Mouse (Mus musculus) midbrain, postnatal 0 days (tissue): ENCODE measurements around the gene Atf7. TPM values are rescaled to one million over a fixed set of nuclear protein-coding genes. Genes with fewer than 3 reads are reported as not detected.

ENCODE experiments used
- ATAC-seq: fragments of 200-750 bp; cut with Nextera tagmentation; 2 replicates; pipeline ENCODE4 v1.8.0; 2017; ENCODE audit warnings: moderate number of reproducible peaks, mild to moderate bottlenecking, moderate TSS enrichment, moderate library complexity; ENCODE audit not compliant: low FRiP score
- DNase-seq: peaks from one replicate; pipeline ENCODE4 v3.0.0-alpha.2; 2015; ENCODE audit warnings: low spot score
- H3K27ac ChIP-seq: fragments of 300-500 bp; sonication (generic); 2 replicates; pipeline ENCODE4 v1.5.1; 2014; ENCODE audit warnings: low read depth, mild to moderate bottlenecking, low read length, mixed read lengths
- H3K27me3 ChIP-seq: fragments of 300-500 bp; sonication (generic); 2 replicates; pipeline ENCODE4 v1.6.1; 2014; ENCODE audit warnings: low read length, control low read depth, mixed read lengths; ENCODE audit not compliant: insufficient read depth
- H3K36me3 ChIP-seq: fragments of 300-500 bp; sonication (generic); 2 replicates; pipeline ENCODE4 v1.6.1; 2014; ENCODE audit warnings: low read length, control low read depth, mixed read lengths; ENCODE audit not compliant: insufficient read depth
- H3K4me1 ChIP-seq: fragments of 300-500 bp; sonication (generic); 2 replicates; pipeline ENCODE4 v1.6.1; 2014; ENCODE audit warnings: mild to moderate bottlenecking, control low read depth, antibody characterized with exemption, low read length, mixed read lengths; ENCODE audit not compliant: insufficient read depth
- H3K4me2 ChIP-seq: fragments of 300-500 bp; sonication (generic); 2 replicates; pipeline ENCODE4 v1.6.1; 2014; ENCODE audit warnings: low read depth, mild to moderate bottlenecking, low read length, mixed read lengths; ENCODE audit not compliant: poor library complexity, severe bottlenecking
- H3K4me3 ChIP-seq: fragments of 300-500 bp; sonication (generic); 2 replicates; pipeline ENCODE4 v1.5.1; 2014; ENCODE audit warnings: low read depth, mild to moderate bottlenecking, low read length, moderate library complexity
- H3K9ac ChIP-seq: fragments of 300-500 bp; sonication (generic); replicated peaks from 2 replicates; pipeline ENCODE4 v1.6.1; 2014; ENCODE audit warnings: mild to moderate bottlenecking, low read length, moderate library complexity, mixed read lengths; ENCODE audit not compliant: poor library complexity, severe bottlenecking
- H3K9me3 ChIP-seq: fragments of 300-500 bp; sonication (generic); 2 replicates; pipeline ENCODE4 v1.6.1; 2016; ENCODE audit warnings: low read length, control low read depth
- CTCF ChIP-seq: IDR thresholded peaks from 2 replicates; pipeline ENCODE4 v1.5.1; 2016; ENCODE audit warnings: antibody characterized with exemption, mild to moderate bottlenecking
- WGBS: fragments of 180-500 bp; shearing (Covaris S2); extraction: QIAGEN DNeasy Blood & Tissue Kit; methylation state at CpG from one replicate; pipeline ENCODE4 v1.1.7; 2014; 5-methylcytosine and 5-hydroxymethylcytosine counted together
- polyA plus RNA-seq: library from polyadenylated mRNA; unstranded; fragments of >200 nt; fragmentation: Nextera tagmentation; extraction: Ambion mirVana; gene quantifications from 2 replicates; pipeline ENCODE4 v1.2.1, GENCODE M21; 2015
- total RNA-seq: library from RNA; depleted of rRNA; stranded (reverse); fragments of >200 nt; gene quantifications from 2 replicates; pipeline ENCODE4 v1.2.3, GENCODE M21; 2014

The Atf7 gene
- total and polyA plus RNA-seq, 2 experiments from 2014 or later: 10.9 to 18.6 TPM

DNA sequence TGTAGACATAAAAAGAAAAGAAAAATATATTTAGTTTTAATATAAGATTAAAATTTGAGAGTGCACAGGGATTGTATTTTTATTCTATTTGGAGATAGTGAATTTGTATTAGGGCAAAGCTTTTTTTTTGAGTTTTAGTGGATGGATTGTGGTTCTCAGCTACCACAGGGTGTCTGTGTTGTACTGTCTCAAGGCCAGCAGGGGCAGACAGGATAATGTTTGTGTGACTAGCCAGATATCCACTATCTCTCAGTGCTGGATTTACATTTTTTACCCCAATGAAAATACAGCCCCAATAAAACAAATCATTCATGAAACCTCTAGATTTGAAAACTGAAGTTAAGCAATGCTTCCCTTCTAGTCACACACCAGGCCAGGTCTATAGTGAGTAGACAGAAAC is 67.7 kb downstream of the Atf7 start:
- H3K9me3 ChIP-seq: no peaks in the 10 kb centered on the region
- DNase-seq: peak; percentile 24
- no peak overlapping the region for H3K4me3 ChIP-seq
- no peak overlapping the region for H3K9ac ChIP-seq
- no peaks in the 10 kb centered on the region for H3K27me3 ChIP-seq
- H3K4me1 ChIP-seq: no peaks in the 10 kb centered on the region
- no peak for ATAC-seq
- H3K4me2 ChIP-seq: no peak overlapping the region
- H3K27ac ChIP-seq: no peak overlapping the region
- peaks cover 7% of the 10 kb centered on the region; the same call in 1 of the 2 replicates for H3K36me3 ChIP-seq
- peak; percentile 63 for TF ChIP-seq CTCF

DNA sequence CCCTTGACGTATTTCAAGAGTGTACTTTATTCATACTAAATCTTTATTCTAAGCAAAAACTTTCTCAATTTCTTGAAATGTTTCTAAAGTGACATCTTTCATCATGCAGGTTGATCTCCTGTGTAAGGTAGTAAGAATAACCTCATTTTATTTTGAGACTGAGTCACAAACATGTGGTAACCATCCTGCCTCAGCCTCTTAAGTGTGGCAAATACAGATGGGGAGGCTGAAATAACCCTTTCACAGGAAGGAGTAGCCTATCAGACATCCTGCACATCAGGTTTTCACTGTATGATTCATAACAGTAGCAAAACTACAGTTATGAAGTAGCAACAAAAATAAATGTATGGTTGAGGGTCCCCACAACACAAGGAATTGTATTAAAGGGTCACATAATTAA is 69.7 kb downstream of the Atf7 start:
- Histone ChIP-seq H3K27me3 (no peaks in the 10 kb centered on the region), H3K4me2 (no peak overlapping the region), H3K4me3 (no peak overlapping the region), H3K4me1 (no peaks in the 10 kb centered on the region), H3K27ac (no peak overlapping the region), H3K9ac (no peak overlapping the region), H3K36me3 (peaks cover 10% of the 10 kb centered on the region; the same call in 1 of the 2 replicates), H3K9me3 (no peaks in the 10 kb centered on the region)
- DNase-seq (no peak), ATAC-seq (no peak)
- 92% methylated on average over 1 of the region's 1 CpGs for WGBS
- no peak for TF ChIP-seq CTCF

DNA sequence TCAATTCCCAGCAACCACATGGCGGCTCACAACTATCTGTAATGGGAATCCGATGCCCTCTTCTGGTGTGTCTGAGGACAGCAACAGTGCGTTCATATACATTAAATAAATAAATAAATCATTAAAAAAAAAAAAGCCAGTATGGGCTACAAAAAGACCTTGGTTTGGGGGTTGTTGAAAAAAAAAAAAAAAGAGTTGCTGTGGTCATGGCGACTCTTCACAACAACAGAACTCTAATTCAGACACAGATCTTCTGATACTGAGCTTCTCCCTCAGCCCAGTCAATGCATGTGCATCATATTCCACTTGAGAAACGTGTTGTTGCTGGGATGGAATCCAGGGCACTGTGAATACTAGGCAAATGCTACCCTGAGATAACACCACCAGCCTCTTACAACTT is 72.7 kb downstream of the Atf7 start:
- Histone ChIP-seq H3K4me1 (no peaks in the 10 kb centered on the region), H3K27me3 (no peaks in the 10 kb centered on the region), H3K4me2 (no peak overlapping the region), H3K27ac (no peak overlapping the region), H3K9me3 (no peaks in the 10 kb centered on the region), H3K36me3 (peaks cover 13% of the 10 kb centered on the region), H3K4me3 (no peak overlapping the region), H3K9ac (no peak overlapping the region)
- DNase-seq: no peak
- no peak for TF ChIP-seq CTCF
- 98% methylated on average over 5 of the region's 5 CpGs for WGBS
- ATAC-seq: no peak

DNA sequence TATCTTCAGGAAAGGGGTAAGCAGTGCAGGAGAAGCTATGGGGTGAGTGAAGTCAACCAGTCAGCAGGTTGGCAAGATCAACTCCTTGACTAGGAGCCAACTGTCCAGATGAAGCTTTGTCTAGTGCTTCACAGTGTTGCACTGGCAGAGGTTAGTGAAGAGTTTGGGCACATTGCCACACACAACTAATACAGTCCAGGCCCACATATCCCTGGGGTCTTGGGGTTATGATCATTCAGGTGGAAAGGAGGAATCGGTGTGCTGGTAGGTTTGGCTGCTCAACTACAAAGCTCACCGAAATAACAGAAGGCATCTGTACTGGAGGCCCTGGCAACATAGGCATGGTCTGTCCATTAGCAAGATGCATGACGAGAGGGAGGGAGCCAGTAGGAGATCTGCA is 77.8 kb downstream of the Atf7 start:
- no peak overlapping the region for H3K9ac ChIP-seq
- no peak overlapping the region for H3K4me3 ChIP-seq
- no peaks in the 10 kb centered on the region for H3K9me3 ChIP-seq
- no peak overlapping the region for H3K4me2 ChIP-seq
- H3K27me3 ChIP-seq: no peaks in the 10 kb centered on the region
- no peak overlapping the region; the same call in 1 of the 2 replicates for H3K27ac ChIP-seq
- WGBS: 83% methylated on average over 3 of the region's 3 CpGs
- peak; percentile 90 for DNase-seq
- H3K36me3 ChIP-seq: peaks cover 24% of the 10 kb centered on the region
- ATAC-seq: no peak
- no peak for TF ChIP-seq CTCF
- H3K4me1 ChIP-seq: no peaks in the 10 kb centered on the region

DNA sequence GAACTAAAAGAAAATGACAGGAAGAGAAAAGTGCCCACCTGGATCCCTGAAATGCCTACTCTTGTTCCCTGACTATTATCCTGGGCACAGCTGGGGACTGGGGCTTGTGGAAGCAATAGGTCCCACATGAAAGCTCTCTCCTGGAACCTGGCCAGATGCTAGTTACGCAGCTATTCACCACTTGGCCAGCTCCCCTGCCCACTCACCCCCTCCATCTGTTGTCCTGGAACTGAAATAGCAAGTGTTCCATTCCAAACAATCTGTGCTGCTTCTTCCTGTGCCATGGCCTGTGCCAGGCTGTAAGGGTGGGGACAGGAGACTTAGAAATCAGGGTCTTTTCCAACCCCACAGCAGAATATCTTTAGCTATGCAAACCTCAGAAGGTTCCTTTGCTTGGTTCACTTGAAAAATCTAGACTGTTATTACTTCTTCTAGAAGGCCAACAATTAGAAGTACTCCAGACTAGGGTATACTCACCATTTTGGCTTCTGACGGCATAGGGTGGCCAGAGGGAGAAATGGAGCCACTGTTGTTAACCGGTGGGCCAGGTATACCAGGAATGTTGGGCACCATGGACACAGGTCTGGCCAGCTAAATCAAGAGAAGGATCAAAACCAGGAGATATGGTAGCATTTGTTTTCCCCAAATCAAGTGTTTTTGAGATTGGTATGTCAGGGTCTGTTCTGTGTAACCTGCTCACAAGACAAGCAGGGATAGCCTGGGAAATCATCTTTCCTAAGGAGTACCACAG is 78.4 kb downstream of the Atf7 start:
- peak overlapping the region; percentile 7; the same call in 1 of the 2 replicates for H3K27ac ChIP-seq
- no peak for ATAC-seq
- 74% methylated on average over 3 of the region's 3 CpGs for WGBS

DNA sequence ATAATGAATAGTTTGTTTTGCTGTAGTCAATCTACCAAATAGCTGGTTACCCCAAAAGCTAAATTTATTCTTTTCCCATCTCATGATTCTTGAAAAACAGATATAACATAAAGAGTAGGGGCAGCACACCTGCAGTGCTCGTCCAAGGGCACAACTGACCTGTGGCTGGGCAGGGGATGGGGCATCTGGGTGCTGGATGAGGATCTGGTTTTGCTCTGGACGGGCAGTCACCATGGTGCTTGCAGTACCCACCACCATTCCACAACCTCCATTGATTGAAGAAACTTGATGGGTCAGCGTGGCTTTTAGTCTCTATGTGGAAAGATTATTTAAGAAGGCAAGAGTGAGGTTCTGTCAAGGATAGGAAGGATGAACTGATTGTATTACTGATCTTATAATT is 79.0 kb downstream of the Atf7 start:
- Histone ChIP-seq H3K9me3 (no peaks in the 10 kb centered on the region), H3K4me2 (no peak overlapping the region), H3K4me3 (no peak overlapping the region), H3K4me1 (no peaks in the 10 kb centered on the region), H3K27ac (no peak overlapping the region), H3K9ac (no peak overlapping the region), H3K36me3 (peaks cover 21% of the 10 kb centered on the region), H3K27me3 (no peaks in the 10 kb centered on the region)
- TF ChIP-seq CTCF: no peak
- DNase-seq (no peak), ATAC-seq (no peak)
- WGBS: 84% methylated on average over 3 of the region's 3 CpGs

More for the DNA sequence above, 78.4 kb downstream of the Atf7 start:
- TF ChIP-seq CTCF: no peak
- H3K9me3 ChIP-seq: no peaks in the 10 kb centered on the region
- no peaks in the 10 kb centered on the region for H3K4me1 ChIP-seq
- H3K4me2 ChIP-seq: no peak overlapping the region
- H3K36me3 ChIP-seq: peaks cover 21% of the 10 kb centered on the region
- H3K9ac ChIP-seq: no peak overlapping the region
- H3K4me3 ChIP-seq: no peak overlapping the region
- no peaks in the 10 kb centered on the region for H3K27me3 ChIP-seq
- peak; percentile 91 for DNase-seq
